Mouse (Mus musculus) neural tube, embryonic 14.5 days (tissue): ENCODE results near the gene Uri1. TPM values are rescaled to one million over a fixed set of nuclear protein-coding genes. Genes with fewer than 3 reads are reported as not detected.

Experiments used
- ATAC-seq: fragments of 200-750 bp; cut with Nextera tagmentation; 2 replicates; pipeline ENCODE4 v1.8.0; 2017; ENCODE audit warnings: low read depth, mild to moderate bottlenecking, moderate TSS enrichment, moderate library complexity
- H3K27ac ChIP-seq: fragments of 300-500 bp; sonication (generic); 2 replicates; pipeline ENCODE4 v1.5.1; 2014; ENCODE audit warnings: low read depth, mild to moderate bottlenecking, control low read depth, low read length, moderate library complexity, mixed read lengths
- H3K27me3 ChIP-seq: fragments of 300-500 bp; sonication (generic); 2 replicates; pipeline ENCODE4 v1.6.1; 2014; ENCODE audit warnings: low read length; ENCODE audit not compliant: control insufficient read depth, insufficient read depth
- H3K36me3 ChIP-seq: fragments of 300-500 bp; sonication (generic); 2 replicates; pipeline ENCODE4 v1.6.1; 2014; ENCODE audit warnings: low read length, mixed read lengths; ENCODE audit not compliant: control insufficient read depth, insufficient read depth
- H3K4me1 ChIP-seq: fragments of 300-500 bp; sonication (generic); 2 replicates; pipeline ENCODE4 v1.6.1; 2014; ENCODE audit warnings: low read length; ENCODE audit not compliant: control insufficient read depth, insufficient read depth
- H3K4me2 ChIP-seq: fragments of 300-500 bp; sonication (generic); 2 replicates; pipeline ENCODE4 v1.6.1; 2014; ENCODE audit warnings: mild to moderate bottlenecking, low read depth, low read length, control low read depth
- H3K4me3 ChIP-seq: fragments of 300-500 bp; sonication (generic); 2 replicates; pipeline ENCODE4 v1.5.1; 2014; ENCODE audit warnings: low read depth, low read length, control low read depth, mixed read lengths
- H3K9ac ChIP-seq: fragments of 300-500 bp; sonication (generic); replicated peaks from 2 replicates; pipeline ENCODE4 v1.6.1; 2014; ENCODE audit warnings: low read depth, mild to moderate bottlenecking, control low read depth, low read length, mixed read lengths
- H3K9me3 ChIP-seq: fragments of 300-500 bp; sonication (generic); 2 replicates; pipeline ENCODE4 v1.6.1; 2016; ENCODE audit warnings: low read length; ENCODE audit not compliant: control insufficient read depth
- WGBS: fragments of 180-500 bp; shearing (Covaris S2); extraction: QIAGEN DNeasy Blood & Tissue Kit; methylation state at CpG from one replicate; pipeline ENCODE4 v1.1.7; 2014; 5-methylcytosine and 5-hydroxymethylcytosine counted together
- polyA plus RNA-seq: library from polyadenylated mRNA; unstranded; fragments of >200 nt; fragmentation: Nextera tagmentation; extraction: Ambion mirVana; gene quantifications from 2 replicates; pipeline ENCODE4 v1.2.1, GENCODE M21; 2014

Gene Uri1
- 36.0 and 48.6 TPM in 2 replicates for polyA plus RNA-seq

DNA sequence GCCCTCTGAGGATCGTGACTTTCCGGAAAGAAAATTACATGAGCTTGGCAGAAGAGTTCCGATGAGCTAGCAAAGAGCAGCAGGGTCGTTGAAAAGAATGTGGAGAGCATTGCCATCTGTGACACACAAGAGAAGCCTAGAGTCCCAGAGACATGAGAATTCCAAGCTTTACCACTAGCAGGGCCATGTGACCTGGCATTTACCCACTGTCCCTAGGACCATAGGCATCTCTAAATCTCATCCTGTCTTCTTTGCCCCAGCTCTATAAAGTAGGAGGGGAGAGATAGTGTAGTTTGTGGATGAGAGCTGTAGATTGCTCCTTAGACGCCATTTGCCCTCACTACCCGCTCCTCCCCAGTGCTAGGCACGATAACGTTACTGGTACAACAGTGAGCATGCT, at the start of gene Uri1:
TSS of gene Uri1 (minus strand) at position 101 of the 400 bp plus-strand sequence.
- Histone ChIP-seq H3K4me1 (no peaks in the 10 kb centered on the region), H3K4me3 (no peak within 1 kb of the TSS), H3K27me3 (no peaks in the 10 kb centered on the region), H3K36me3 (no peaks in the 10 kb centered on the region), H3K9ac (no peak within 1 kb of the TSS), H3K27ac (no peak within 1 kb of the TSS), H3K4me2 (no peak within 1 kb of the TSS), H3K9me3 (no peaks in the 10 kb centered on the region)
- WGBS: 95% methylated on average over 8 of the region's 8 CpGs
- ATAC-seq: no peak

DNA sequence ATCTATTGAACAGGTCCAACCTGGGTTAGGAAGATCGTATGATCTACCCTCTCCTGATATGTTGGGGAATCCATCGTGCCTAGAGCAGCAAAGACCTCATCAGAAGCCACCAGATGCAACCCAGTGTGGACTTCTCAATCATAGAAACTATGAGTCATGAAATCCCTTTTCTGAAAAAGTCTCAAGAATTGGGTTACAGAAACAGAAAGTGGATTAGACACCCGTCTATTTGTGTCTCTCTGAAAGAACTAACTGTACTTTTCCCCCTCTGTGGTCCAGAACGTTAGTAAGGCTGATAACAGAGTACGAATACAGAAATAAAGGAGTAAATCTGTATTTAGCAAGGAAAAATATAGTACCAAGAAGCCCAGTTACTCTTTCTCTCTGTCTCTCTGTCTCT, 47.7 kb upstream of the Uri1 start:
- no peak for ATAC-seq
- H3K36me3 ChIP-seq: no peaks in the 10 kb centered on the region
- H3K4me1 ChIP-seq: no peaks in the 10 kb centered on the region
- 83% methylated on average over 5 of the region's 5 CpGs for WGBS
- no peak overlapping the region for H3K4me3 ChIP-seq
- H3K27ac ChIP-seq: no peak overlapping the region
- no peaks in the 10 kb centered on the region for H3K27me3 ChIP-seq
- no peaks in the 10 kb centered on the region for H3K9me3 ChIP-seq
- no peak overlapping the region for H3K9ac ChIP-seq
- no peak overlapping the region for H3K4me2 ChIP-seq

DNA sequence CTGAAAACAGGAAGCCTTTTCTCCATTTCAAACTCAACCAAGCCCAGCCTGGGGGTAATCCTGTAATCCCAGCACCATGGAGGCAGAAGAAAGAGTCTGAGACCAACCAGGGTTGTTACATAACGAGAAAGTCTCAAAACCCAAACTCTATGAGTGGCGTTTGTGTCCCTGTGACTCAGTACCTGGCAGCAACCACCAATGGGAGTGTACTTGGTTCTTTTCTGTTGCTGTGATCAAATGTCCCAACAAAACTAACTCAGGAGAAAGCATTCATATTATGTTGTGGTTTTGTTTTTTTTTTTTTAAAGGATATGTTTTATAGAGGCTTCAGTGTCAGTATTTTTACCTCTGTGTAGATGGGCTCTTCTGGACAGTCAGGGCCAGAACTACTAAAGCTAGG, 47.3 kb upstream of the Uri1 start:
- WGBS: 62% methylated on average over 2 of the region's 2 CpGs
- no peak for ATAC-seq
- H3K27ac ChIP-seq: no peak overlapping the region
- H3K36me3 ChIP-seq: no peaks in the 10 kb centered on the region
- H3K4me1 ChIP-seq: no peaks in the 10 kb centered on the region
- no peaks in the 10 kb centered on the region for H3K9me3 ChIP-seq
- no peak overlapping the region for H3K4me3 ChIP-seq
- H3K9ac ChIP-seq: no peak overlapping the region
- H3K27me3 ChIP-seq: no peaks in the 10 kb centered on the region
- H3K4me2 ChIP-seq: no peak overlapping the region

DNA sequence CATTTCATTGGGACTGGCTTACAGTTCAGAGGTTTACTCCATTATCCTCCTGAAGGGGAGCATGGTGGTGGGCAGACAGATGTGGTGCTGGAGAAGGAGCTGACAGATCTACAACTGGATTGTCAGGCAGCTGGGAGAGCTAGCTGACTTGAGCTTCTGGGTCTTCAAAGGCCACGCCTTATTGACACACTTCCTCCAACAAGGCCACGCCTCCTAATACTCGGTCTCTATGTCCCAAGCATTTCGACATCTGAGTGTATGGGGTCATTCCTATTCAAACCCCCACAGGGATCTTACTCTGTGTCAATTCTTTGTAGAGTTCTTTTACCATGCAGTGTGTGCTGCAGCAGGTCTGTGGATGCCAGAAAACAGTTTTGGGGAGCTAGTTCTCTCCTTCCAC, 41.1 kb upstream of the Uri1 start:
- H3K36me3 ChIP-seq: no peaks in the 10 kb centered on the region
- H3K27ac ChIP-seq: no peak overlapping the region
- no peaks in the 10 kb centered on the region for H3K27me3 ChIP-seq
- no peak overlapping the region for H3K4me2 ChIP-seq
- no peaks in the 10 kb centered on the region for H3K9me3 ChIP-seq
- H3K4me3 ChIP-seq: no peak overlapping the region
- no peak for ATAC-seq
- no peak overlapping the region for H3K9ac ChIP-seq
- 55% methylated on average over 4 of the region's 4 CpGs for WGBS
- H3K4me1 ChIP-seq: 0 out of 2 replicates have a peak, but pooled peaks cover 4% of the 10 kb centered on the region

DNA sequence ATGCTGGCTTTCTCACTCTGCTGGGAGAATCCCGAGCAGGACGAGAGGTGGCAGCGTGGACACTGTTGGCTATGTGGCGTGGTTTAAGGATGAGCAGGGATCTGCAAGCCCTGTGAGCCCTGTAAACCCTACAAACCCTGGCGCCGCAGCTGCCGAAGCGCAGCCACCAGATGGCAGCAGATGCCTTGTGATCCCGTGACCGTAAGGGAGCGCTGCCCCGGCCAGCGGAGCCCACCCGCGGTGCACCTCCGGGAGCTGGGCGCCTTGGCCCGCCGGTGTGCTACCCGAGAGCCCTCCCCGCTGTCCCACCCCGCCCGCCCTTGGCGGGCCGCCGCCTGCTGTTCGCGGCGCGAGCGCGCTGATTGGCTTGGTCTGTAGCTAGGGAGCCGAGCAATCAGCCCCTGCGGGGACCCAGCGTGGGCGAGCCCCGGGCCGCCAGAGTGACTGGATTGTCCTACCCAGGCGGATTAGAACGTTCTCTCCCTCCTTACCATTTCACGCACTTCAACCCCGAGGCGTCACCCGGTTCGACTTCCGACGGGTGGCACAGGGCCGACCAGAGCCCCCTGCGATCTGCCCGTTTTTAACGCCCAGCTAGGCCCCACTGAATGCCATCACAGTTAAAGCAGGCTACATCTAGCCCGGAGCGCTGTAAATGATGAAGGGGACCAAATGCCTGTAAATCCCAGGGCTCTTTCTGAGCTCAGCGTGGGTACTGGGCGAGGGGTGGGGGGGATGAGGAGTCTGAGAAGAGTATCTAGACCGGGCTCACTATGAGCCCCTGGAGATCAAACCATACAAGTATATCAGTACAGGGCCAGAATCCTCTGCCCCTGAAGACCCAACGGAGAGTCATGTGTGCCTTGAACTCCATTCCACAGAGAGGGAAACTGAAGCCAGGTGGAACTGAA, 38.0 kb upstream of the Uri1 start:
- peak; percentile 94 for ATAC-seq
- H3K27ac ChIP-seq: peak overlapping the region; percentile 48; the same call in 1 of the 2 replicates
- 0 out of 2 replicates have a peak, but pooled peaks cover 4% of the 10 kb centered on the region for H3K4me1 ChIP-seq
- no peaks in the 10 kb centered on the region for H3K36me3 ChIP-seq
- peak overlapping the region; percentile 51 for H3K4me3 ChIP-seq
- no peaks in the 10 kb centered on the region for H3K27me3 ChIP-seq
- H3K9ac ChIP-seq: peak overlapping the region; percentile 65
- no peaks in the 10 kb centered on the region for H3K9me3 ChIP-seq
- H3K4me2 ChIP-seq: peak overlapping the region; percentile 72
- 0% methylated on average over 53 of the region's 57 CpGs for WGBS

DNA sequence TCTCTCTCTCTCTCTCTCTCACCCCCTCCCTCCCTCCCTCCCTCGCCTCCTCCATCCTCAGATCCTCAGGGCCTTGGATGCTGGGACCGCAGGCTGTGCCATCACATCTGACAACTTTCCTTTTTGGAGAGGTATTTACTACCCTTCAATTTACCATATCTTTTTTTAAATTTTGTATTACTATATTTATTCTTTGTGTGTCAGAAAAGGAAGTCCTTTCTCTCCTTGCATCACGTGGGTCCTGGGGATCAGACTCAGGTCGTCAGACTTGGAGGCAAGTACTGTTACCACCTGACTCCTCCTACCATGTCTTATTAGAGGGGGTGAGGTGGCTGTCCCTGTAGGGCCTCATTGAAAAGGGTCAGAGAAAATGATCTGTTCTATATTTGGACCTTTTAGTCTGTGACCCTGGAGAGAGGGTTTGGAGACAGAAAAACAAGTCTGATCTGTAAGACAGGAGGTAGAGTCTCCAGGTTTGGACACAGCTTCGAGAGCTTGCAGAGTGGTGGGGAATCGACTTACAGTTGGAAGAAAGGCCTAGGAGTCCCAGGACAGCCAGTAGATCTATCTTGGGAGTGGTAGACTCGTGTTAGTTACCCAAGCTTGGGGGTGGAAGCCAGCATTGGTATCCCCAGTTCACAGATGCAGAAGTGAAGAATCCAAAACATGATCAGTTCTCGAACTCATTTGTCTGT, 36.4 kb upstream of the Uri1 start:
- Histone ChIP-seq H3K4me1 (0 out of 2 replicates have a peak, but pooled peaks cover 4% of the 10 kb centered on the region), H3K4me3 (no peak overlapping the region), H3K27me3 (no peaks in the 10 kb centered on the region), H3K27ac (no peak overlapping the region), H3K9ac (no peak overlapping the region), H3K4me2 (no peak overlapping the region), H3K9me3 (no peaks in the 10 kb centered on the region), H3K36me3 (no peaks in the 10 kb centered on the region)
- ATAC-seq: no peak
- WGBS: 89% methylated on average over 8 of the region's 8 CpGs

DNA sequence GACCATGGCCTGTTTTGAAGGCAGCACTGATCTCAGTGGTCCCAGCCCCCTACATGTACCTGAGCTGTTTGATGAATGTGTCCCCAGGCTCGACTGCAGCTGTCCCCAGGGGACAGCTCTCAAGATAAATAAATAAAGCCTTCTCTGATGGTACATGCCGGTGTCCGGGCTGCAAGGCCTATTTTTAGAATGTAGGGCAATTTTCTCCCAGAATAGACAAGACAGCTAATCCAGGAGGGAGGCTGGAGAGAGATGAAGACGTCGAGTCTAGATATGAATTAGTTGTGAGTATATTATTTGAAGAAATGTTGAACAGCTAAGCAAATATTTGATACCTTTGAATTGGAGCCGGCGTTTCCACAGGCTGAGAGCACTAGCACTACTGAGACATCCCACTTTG, 35.7 kb upstream of the Uri1 start:
- no peaks in the 10 kb centered on the region for H3K36me3 ChIP-seq
- H3K9ac ChIP-seq: no peak overlapping the region
- no peaks in the 10 kb centered on the region for H3K9me3 ChIP-seq
- H3K4me2 ChIP-seq: no peak overlapping the region
- no peak for ATAC-seq
- WGBS: 57% methylated on average over 7 of the region's 7 CpGs
- no peaks in the 10 kb centered on the region for H3K27me3 ChIP-seq
- H3K4me1 ChIP-seq: 0 out of 2 replicates have a peak, but pooled peaks cover 4% of the 10 kb centered on the region
- H3K4me3 ChIP-seq: no peak overlapping the region
- no peak overlapping the region for H3K27ac ChIP-seq

DNA sequence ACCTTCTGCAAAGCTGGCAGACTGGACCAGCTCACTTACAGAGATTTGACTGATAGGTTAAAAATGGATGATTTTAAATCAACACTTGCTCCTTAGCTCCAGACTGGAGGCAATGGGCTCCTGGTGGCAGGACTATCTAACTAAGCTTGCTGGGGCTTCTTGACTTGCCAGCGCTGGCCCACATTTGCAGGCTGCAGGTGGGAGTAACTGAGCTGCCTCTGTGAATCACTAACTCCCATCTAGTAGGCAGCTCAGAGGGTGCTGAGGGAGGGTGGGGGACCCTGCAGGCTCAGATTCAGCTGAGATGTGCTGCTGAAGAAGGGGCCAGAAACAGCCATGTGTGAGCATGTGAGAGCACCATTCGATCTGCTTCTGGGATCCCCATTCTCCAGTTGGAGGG, 32.6 kb upstream of the Uri1 start:
- H3K9me3 ChIP-seq: no peaks in the 10 kb centered on the region
- no peak overlapping the region for H3K4me3 ChIP-seq
- no peaks in the 10 kb centered on the region for H3K27me3 ChIP-seq
- H3K4me1 ChIP-seq: 0 out of 2 replicates have a peak, but pooled peaks cover 4% of the 10 kb centered on the region
- H3K27ac ChIP-seq: no peak overlapping the region
- 84% methylated on average over 2 of the region's 2 CpGs for WGBS
- ATAC-seq: no peak
- no peak overlapping the region for H3K4me2 ChIP-seq
- H3K9ac ChIP-seq: no peak overlapping the region
- no peaks in the 10 kb centered on the region for H3K36me3 ChIP-seq

DNA sequence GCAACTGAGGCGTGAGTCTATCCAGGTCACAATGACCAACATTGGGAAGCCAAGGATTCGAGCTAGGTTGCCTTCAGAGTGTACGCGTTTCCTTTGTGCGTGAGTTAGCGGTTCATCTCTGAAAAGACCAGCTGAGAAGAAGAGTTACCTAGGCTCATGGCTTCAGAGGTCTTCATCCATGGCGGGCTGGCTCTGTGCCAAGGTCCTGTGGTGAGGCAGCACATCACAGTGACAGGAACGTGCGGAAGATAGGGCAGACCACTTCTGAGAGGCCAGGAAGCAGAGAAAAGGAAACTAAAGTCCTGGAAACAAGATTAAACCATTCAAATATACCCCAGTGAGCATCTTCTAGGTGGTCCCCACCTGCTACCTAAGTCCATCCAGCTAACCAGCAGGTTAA, 30.9 kb upstream of the Uri1 start:
- no peak overlapping the region for H3K27ac ChIP-seq
- H3K4me2 ChIP-seq: no peak overlapping the region
- 84% methylated on average over 9 of the region's 9 CpGs for WGBS
- ATAC-seq: no peak
- no peaks in the 10 kb centered on the region for H3K9me3 ChIP-seq
- H3K4me3 ChIP-seq: no peak overlapping the region
- no peak overlapping the region for H3K9ac ChIP-seq
- no peaks in the 10 kb centered on the region for H3K4me1 ChIP-seq
- no peaks in the 10 kb centered on the region for H3K36me3 ChIP-seq
- no peaks in the 10 kb centered on the region for H3K27me3 ChIP-seq
